Mouse (Mus musculus) cerebral cortex, adult 2 months (tissue): ENCODE measurements around the gene Hspb11.

Experiments
- WGBS: fragments of 180-500 bp; shearing (Covaris S2); methylation state at CpG from one replicate; pipeline ENCODE4 v1.1.7; 2018; 5-methylcytosine and 5-hydroxymethylcytosine counted together

The Hspb11 gene

DNA sequence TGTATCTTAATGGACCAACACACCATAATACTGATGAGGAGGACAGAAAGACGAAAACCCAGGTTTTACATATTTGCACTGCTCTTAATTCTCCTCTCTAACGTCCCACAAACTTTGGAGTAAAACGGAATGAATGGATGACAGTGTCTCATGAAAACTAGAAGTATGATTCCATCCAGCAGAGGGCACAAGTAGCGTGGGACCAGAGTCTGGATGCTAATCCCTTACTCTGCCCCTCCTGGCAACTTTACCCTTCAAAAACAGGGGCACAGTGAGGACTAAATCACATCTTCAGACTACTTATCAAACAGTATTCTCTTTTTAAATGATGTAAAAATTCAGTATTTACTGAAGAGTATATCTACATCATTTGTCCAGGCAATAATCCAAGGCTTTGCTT, 2.9 kb upstream of the Hspb11 start:
- WGBS, result 18% methylated on average over 4 of the region's 4 CpGs

DNA sequence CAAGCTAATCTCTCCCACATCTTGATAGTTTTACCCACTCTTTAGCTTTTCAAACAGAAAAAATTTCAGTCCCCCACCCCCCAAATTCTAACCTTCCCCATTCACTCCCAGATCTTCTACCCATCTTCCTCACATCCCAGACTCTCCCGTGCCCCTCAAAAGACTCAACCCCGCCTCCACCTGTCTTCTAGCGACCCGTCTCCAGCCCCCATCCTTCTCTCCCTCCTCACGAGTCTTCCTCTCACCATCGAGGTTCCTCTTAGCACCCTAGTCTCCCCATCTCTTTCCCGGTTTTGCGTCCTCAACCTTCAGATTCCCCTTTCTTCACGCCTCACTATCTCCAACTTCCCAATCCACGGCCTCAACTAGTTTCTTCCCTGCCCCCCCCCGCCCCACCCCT, 871 bp upstream of the Hspb11 start:
- WGBS, result under 1% methylated on average over 11 of the region's 11 CpGs

DNA sequence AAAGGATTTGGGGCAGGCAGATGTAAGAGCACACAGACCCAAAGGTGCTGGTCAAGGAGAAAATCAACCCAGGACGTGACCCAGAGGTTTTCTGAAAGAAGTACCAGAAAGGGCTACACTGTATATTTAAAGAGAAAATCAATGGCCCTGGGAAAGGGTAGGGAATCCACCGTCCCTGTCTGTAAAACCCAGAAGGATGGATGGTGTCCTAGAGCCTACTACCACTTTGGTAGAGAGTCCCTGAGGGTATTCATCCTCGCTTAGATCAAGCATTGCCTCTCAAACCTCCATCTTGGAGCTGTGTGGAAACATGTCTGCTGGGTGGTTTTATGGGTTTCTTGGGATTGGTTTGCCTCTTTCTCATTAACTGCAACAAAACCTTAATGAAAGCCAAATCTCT, 1.0 kb downstream of the Hspb11 start:
- 22% methylated on average over 3 of the region's 3 CpGs for WGBS

DNA sequence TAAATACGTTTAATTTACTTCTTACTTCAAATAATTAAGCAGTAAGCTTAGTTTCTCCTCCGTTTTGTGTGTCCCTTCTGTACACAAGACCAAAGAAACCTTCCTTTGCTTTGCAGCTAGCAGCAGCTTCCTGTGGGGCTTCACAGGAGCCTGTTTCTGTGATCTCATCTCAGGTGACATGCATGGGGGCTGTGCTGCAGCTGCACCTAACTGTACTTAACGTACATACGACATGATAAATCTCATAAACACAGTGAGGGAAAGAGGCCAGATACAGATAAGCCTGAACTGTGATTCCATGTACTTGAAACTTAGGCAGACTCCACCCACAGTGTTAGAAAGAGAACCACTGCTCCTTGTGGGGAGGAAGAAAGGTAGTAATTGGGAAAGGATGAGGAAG, 6.6 kb downstream of the Hspb11 start:
- whole genome bisulfite sequencing, result 79% methylated on average over 4 of the region's 4 CpGs

DNA sequence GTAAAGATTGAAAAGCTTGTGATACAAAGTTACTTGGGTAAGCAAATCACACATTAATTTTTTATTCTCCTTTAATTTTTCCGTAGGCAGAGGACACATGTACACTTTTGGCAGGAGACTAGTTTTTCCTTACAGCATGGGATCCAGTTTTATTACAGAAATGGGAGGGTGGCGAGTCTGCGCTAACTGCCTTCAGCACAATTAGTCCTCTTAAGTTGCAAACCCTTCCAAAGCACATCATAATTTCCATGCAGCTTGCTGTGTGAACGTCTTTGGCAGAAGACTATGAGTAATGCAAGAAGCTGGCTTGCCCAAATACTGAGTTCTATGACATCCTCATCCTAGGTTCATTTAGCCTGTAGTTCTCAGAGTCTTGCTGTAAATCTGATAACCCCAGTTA, 20.3 kb downstream of the Hspb11 start:
- 66% methylated on average over 4 of the region's 4 CpGs for WGBS

DNA sequence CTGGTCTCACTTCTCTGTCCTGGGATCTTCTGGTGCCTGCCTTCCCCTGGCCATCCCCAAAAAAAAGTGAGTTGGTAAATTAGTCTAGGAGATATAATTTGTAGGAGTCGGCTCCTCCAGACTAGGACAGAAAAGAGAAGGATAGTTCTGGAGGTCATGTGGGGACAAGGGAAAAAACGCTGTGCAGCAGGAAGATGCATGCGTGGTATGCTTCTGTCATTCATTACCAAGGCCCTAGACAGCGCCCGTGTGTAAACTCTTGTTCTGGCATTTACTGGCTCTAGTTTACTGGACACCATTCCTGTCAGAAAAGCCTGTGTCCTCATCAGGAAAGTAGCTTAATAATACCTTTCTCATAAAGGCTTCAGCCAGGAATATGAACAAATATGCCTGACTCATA, 21.1 kb downstream of the Hspb11 start:
- 64% methylated on average over 5 of the region's 5 CpGs for WGBS

DNA sequence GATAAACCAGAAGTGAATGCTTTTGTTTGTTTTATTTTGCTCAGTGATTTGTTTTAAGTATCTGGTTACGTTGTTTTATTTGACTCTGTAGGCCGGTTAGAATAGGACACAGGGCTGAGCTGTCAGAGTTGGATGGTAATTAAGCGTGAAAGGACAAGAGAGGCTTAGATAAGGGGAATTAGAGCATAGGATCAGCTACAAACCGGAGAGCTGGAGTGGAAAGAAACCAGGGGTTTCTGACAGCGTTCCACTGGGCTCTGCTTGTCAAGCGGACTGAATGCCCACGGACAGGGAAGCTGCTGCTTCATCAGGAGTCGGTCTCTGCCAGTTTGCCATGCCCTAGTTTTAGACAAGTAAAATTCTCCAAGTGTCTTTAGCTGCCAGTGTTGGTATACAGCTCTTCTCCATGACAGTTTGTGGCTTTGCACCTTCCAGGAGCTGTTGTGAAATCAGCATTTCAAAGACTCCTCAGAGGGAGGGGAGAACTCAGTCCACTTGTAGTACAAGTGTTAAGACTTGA, 24.9 kb downstream of the Hspb11 start:
- 58% methylated on average over 8 of the region's 8 CpGs for WGBS

DNA sequence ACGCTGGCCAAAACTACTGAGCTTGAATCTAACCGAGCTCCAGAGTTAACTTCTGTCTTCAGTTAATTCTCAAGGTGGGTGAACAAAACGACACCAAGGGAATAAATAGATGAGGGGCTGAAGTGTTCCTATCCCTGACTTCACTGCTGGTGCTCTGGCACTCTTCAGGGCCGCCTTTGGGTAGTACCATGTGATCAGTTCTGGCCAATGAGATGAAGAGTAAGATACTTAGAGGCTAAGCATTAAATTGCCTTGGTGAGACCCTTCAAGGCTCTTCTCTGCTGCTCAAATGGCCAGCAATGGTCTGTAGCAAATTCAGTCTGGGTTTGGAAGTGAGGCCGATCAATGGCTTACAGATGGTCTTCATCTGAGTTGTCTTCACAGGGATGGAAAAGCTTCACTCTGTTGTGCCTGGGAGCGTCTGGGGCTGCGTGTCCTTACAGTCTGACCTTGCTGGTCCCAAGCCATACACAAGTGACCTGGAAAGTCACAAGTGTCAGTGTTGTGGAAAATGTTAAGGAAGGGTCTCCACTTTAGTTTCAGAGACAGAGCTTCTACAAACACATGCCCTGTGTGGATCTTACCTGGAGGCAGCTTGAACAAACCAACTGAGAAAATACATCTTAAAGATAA, 27.6 kb downstream of the Hspb11 start:
- WGBS, result 87% methylated on average over 7 of the region's 7 CpGs

DNA sequence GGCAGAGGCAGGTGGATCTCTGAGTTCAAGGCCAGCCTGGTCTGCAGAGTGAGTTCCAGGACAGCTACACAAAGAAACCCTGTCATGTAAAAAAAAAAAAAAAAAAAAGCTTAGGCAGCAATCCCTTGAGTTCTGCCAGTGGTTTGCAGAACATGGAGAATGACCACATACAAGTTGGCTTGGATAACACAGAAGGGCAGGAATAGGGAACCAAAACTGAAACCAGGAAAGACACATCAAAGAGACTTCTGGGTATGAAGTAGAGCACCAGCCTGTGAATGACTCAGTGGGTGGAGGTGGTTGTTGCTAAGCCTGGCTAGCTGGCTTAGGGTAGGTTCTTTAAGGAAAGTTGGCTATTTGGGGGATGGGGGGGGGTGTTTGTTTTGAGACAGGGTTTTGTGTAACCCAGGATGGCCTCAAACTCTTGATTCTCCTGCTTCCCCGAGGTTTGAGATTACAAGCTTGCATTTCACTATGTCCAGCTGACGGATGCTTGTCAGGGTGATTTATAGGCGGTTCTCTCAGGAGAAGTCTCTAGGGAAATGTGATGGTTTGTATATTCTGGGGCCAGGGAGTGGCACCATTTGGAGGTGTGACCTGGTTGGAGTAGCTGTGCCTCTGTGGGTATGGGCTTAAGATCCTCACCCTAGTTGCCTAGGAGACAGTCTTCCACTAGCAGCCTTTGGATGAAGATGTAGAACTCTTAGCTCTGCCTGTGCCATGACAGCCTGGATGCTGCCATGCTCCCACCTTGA, 32.2 kb downstream of the Hspb11 start:
- WGBS, result 81% methylated on average over 3 of the region's 3 CpGs

DNA sequence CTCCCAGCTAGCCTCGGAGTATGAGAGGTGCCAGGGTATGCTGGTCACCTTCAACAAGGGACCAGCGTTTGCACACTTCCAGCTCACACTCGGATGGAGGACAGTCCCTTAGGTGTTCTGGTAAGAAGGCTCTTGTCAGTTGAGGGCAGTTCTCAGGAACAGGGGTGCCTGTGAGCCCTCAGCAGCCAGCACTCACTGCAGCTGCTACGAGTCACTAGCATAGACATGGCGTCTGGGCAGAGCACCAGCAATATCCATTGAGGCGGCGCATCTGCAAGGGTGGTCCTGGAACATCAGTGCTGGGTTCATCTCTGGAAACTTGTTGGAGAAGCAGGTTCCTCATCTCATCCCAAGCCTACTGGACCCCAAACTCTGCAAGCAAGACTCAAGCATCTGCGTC, 33.0 kb downstream of the Hspb11 start:
- 95% methylated on average over 8 of the region's 8 CpGs for WGBS

DNA sequence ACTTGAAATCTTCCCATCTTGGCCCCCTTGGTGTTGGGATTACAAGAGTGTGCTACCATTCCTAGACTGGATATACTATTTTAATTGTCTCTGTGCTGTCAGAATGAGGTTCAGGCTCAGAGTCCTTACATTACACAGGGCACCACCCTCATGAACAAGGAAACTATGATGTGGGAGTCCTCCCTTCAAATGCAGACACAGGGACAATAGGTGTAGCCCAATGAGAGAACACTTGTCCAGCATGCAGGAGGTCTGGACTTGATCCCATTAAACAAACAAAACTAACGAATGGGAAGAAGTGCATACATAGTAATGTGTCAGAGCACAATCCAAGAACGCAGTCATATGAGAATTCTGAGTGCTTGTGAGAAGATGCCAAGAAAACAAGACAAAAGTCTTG, 34.1 kb downstream of the Hspb11 start:
- 63% methylated on average over 2 of the region's 2 CpGs for WGBS

DNA sequence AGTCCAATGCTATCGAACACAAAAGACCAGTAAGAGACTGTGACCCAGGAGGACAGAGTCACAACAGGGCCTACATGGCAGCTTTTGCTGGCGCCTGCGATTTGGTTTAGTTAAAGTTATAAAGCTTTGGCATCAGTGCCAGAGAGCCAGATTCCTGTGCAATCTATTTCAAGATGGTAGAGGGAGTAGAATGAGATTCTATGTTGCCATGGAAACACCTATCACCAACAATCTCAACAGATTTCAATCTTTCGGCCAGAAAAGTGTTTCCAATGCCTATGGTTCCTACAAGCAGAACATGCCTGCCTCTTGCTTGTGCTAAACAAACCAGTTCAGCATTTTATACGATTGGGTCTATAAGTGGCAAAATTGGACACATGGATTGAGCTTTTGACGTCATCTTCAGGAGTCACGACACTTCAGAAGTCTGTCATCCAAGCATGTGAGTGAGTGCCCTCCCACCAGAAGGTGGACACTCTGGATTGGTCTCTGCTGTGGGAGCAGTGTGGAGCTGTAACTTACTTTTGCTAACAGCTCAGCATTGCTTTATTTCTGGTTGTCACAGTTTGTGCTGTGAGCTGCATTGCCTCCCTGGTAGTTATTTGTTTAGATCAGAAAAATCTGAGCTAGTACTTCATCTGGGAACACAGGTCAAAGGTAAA, 38.3 kb downstream of the Hspb11 start:
- WGBS, result 52% methylated on average over 7 of the region's 7 CpGs

DNA sequence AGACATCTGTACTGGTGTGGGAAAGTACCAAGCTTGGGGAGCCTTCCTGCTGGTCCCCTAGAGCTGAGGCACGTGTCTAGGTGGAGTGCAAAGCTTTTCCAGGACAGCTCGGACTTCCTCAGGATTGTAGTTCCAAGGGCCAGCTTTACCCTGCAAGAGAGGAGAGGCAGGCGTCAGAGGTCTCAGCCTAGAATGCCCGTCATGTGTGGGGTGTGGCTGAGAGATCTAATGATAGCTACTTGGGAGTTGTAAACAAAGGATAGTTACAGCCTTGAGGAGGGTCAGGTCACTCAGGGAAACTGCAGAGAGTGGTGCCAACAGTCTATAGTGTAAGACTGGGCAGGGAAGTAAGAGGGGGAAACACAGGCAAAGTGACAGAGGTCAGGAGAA, 38.9 kb downstream of the Hspb11 start:
- 64% methylated on average over 4 of the region's 4 CpGs for WGBS

DNA sequence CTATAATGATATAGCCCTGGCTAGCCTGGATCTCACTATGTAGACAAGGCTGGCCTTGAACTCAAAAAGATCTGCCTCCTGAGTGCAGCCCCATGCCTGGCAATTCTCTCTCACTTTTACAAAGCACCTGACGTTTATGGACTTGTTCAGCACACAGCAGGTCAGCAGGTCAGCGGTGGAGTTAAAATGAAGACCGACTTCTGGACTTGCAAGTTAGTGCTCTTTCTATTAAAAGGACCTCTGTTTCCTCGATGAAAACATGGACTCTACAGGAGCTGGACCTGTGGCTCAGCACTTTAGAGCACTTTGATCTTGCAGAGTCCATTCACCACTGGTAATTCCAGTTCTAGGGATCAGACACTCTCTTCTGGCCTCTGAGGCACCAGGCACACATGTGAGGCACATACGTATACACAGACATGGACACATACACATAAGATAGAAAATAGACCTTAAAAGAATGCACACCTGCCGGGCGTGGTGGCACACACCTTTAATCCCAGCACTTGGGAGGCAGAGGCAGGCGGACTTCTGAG, 44.7 kb downstream of the Hspb11 start:
- 89% methylated on average over 8 of the region's 8 CpGs for WGBS

DNA sequence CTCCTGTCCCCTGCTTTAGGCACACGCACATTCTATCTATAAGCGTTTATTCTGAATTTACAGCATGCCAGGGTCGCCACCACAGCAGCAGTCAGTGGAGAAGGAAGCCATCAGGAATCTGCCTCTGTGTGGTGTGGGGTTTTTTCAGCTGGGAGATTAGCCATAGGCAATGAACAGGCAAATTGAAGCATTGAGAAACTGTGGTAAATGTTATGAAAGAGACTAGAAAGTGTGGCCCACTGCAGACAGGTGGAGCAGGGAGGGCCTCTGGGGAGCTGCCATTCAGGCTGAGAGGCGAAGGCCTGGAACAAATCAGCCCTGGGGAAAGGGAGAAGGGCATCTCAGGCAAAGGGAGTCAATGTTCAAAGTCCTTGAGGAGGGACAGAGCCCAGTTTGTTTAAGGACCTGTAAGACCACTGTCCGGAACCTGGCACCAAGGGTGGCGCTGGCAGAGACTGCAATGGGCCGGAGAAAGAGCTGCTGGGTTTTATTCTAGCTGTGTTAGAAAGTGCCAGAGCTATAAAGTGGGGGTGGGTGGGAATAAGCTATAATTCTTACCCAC, 46.5 kb downstream of the Hspb11 start:
- WGBS, result 88% methylated on average over 7 of the region's 7 CpGs

DNA sequence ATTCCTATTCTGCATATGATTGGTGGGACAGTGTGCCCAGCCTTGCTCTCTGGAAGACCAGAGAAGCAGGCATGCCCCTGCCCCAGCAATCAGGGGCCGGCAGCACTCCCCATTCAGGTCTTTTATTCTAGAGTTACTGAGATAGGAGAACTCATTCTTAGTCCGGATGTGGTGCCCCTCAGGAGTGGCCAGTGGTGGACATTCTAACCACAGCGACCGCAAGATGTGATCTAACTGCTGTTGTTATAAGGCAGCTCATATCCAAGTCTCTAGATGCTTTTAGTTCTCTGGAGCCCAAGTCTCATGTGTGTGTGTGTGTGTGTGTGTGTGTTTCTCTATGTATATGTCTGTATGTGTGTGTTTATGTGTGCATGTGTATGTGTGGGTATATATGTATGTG, 47.0 kb downstream of the Hspb11 start:
- WGBS, result 84% methylated on average over 4 of the region's 4 CpGs

DNA sequence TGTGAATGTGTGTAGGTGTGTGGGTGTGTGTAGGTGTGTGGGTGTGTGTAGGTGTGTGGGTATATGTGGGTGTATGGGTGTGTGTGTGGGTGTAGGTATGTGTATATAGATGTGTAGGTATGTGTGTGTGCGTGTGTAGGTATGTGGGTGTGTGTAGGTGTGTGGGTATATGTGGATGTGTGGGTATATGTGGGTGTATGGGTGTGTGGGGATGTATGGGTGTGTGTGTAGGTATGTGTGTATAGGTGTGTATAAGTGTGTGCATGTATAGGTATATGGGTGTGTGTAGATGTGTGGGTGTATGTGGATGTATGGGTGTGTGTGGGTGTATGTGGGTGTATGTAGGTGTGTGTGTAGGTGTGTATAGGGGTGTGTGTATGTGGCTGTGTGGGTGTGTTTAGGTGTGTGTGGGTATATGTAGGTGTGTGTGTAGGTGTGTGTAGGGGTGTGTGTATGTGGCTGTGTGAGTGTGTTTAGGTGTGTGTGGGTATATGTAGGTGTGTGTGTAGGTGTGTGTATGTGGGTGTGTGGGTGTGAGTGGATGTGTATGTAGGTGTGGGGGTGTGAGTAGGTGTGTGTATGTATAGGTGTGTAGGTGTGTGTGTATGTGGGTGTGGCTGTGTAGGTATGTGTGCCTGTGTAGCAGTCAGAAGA, 47.6 kb downstream of the Hspb11 start:
- WGBS, result 71% methylated on average over 1 of the region's 1 CpGs

DNA sequence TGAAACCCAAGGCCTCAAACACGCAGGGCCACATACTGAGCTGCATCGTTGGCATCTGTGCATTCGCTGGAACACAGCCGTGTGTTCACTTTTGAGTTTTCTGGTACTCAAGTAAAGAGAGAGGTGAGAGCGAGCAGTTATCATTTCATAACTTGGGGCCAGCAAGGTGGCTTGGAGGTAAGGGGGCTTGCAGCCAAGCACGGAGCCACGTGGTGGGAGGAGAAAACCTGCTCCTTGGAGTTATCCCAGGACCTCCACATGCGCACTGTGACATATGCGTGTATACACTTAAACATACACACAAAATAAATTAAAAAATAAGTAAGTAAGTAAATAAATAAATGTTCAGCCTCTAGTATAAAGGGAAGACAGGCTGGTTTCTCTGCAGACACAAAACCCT, 48.8 kb downstream of the Hspb11 start:
- 90% methylated on average over 9 of the region's 9 CpGs for WGBS

DNA sequence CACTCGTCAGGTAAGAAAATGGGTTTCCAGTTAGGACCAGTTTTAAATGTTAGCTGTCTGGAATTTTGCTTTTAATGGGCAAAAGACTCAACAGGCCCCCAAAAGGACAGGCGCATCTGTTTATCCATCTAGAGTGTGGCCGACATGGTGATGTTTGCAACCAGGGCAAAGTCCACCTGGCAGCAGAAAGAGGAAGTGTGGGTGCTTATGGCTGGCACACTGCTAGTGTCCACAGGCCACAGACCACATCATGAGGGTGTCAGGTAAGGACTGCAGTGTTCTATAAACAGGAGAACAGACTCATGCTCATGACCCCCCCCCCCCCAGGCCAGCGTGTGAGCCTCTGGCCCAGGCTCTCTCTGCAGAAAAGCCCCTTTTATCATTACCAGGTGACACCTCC, 49.4 kb downstream of the Hspb11 start:
- 86% methylated on average over 4 of the region's 4 CpGs for WGBS

DNA sequence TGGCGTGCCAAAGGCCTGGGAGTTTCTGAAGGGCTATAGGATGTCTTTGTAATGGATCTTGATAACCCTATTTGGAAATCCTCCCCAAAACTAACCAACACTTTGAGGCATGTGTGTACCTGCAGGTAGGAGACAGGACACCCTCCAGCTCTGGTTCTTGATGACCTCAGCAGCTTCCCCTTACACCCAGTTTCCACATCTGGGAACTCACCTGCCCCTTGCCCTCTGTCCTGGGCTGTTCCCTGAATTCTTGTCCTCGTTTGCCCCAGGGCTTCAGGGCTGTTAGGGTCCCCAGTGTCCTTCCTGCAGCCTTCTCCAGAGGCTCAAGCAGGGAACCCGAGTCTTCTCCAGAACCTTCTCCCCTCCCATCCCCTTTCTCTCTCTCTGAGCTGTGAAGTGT, 50.1 kb downstream of the Hspb11 start:
- whole genome bisulfite sequencing, result 80% methylated on average over 3 of the region's 3 CpGs

DNA sequence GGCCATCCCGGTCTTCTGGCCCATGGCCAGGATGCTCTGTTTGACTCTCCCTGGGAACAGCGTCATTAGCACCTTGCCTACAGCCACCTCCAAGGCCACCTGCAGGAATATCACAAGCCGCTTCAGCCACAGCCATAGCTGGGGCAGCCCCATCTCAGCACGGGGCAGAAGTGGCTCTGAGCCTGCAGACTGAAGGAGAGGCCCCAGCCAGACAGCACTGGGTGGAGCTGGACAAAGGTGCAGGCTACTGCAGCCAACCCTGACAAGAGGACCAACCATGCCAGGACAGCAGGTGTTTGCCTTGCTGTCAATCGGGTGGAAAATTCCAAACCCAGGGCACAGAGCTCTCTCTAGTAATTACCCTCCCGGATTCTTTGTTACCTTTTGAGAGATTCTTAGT, 53.6 kb downstream of the Hspb11 start, which contains the start of gene Dio1:
Gene Dio1 (minus strand): TSS at position 204 of the 400 bp plus-strand sequence.
- WGBS, result 58% methylated on average over 6 of the region's 6 CpGs
